Mouse (Mus musculus) brain, embryonic 14.5 days (tissue): ENCODE results near the gene Gmppb.

Source experiments
- CTCF ChIP-seq: fragments of 200-500 bp; IDR thresholded peaks from 2 replicates; pipeline ENCODE4 v1.5.1; 2012; ENCODE audit warnings: inconsistent platforms, mild to moderate bottlenecking, moderate library complexity, borderline replicate concordance; ENCODE audit not compliant: insufficient read depth, insufficient read length; ENCODE audit errors: extremely low read depth
- POLR2A ChIP-seq: fragments of 200-500 bp; IDR thresholded peaks from 2 replicates; pipeline ENCODE4 v1.6.1; 2012; ENCODE audit warnings: mild to moderate bottlenecking, inconsistent platforms, borderline replicate concordance; ENCODE audit not compliant: poor library complexity, insufficient read depth, insufficient read length, severe bottlenecking; ENCODE audit errors: extremely low read depth

DNA sequence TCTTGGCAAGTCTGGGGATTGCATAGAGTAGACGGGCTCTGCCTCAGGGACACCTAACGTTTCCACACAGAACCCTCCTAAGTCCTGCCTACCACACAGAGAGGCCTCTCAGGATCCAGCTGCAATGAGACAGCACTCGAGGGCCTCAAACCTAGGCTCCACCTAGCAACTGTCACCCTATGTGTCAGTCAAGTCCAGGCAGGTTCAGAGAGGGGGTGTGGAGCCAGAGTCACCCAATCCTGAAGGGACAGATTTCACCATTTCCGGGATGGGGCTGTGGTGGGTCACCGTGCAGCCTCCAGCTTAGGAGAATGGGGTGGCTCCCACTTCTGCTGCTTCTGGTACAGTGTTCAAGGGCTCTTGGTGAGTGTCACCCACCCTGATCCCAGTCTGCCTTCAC lies 31.1 kb downstream of the Gmppb start, which contains the start of gene Mst1:
- no peak for TF ChIP-seq POLR2A
- no peak for TF ChIP-seq CTCF
